Mouse (Mus musculus) limb, embryonic 14.5 days (tissue): ENCODE measurements around the gene Chst14. TPM values are rescaled to one million over a fixed set of nuclear protein-coding genes. Genes with fewer than 3 reads are reported as not detected.
A peak's percentile ranks its signal among the peaks of the same experiment; 100 is the strongest.

Experiments used
- ATAC-seq: fragments of 200-750 bp; cut with Nextera tagmentation; 2 replicates; pipeline ENCODE4 v1.8.0; 2017; ENCODE audit warnings: low read depth, moderate number of reproducible peaks, moderate TSS enrichment; ENCODE audit not compliant: low FRiP score
- DNase-seq: peaks from one replicate; pipeline ENCODE4 v3.0.0-alpha.2; 2015; ENCODE audit warnings: low spot score
- H3K27ac ChIP-seq: fragments of 300-500 bp; sonication (generic); replicated peaks from 2 replicates; pipeline ENCODE4 v1.5.1; 2014; ENCODE audit warnings: low read depth, mild to moderate bottlenecking, low read length, moderate library complexity, mixed read lengths
- H3K27me3 ChIP-seq: fragments of 300-500 bp; sonication (generic); 2 replicates; pipeline ENCODE4 v1.6.1; 2014; ENCODE audit warnings: low read length, mixed read lengths; ENCODE audit not compliant: control insufficient read depth, insufficient read depth
- H3K36me3 ChIP-seq: fragments of 300-500 bp; sonication (generic); 2 replicates; pipeline ENCODE4 v1.6.1; 2014; ENCODE audit warnings: mild to moderate bottlenecking, low read length, moderate library complexity, mixed read lengths; ENCODE audit not compliant: control insufficient read depth, insufficient read depth
- H3K4me1 ChIP-seq: fragments of 300-500 bp; sonication (generic); 2 replicates; pipeline ENCODE4 v1.6.1; 2014; ENCODE audit warnings: antibody characterized with exemption, low read length, mixed read lengths; ENCODE audit not compliant: control insufficient read depth, insufficient read depth
- H3K4me2 ChIP-seq: fragments of 300-500 bp; sonication (generic); replicated peaks from 2 replicates; pipeline ENCODE4 v1.6.1; 2014; ENCODE audit warnings: low read depth, mild to moderate bottlenecking, low read length, moderate library complexity; ENCODE audit not compliant: severe bottlenecking
- H3K4me3 ChIP-seq: fragments of 300-500 bp; sonication (generic); replicated peaks from 2 replicates; pipeline ENCODE4 v1.5.1; 2014; ENCODE audit warnings: low read length
- H3K9ac ChIP-seq: fragments of 300-500 bp; sonication (generic); 2 replicates; pipeline ENCODE4 v1.6.1; 2014; ENCODE audit warnings: mild to moderate bottlenecking, low read depth, low read length, moderate library complexity; ENCODE audit not compliant: severe bottlenecking
- H3K9me3 ChIP-seq: fragments of 300-500 bp; sonication (generic); 2 replicates; pipeline ENCODE4 v1.6.1; 2016; ENCODE audit warnings: low read length; ENCODE audit not compliant: control insufficient read depth
- POLR2A ChIP-seq: fragments of 200-500 bp; IDR thresholded peaks from 2 replicates; pipeline ENCODE4 v1.8.0; 2012; ENCODE audit warnings: inconsistent platforms, mild to moderate bottlenecking, moderate library complexity, borderline replicate concordance; ENCODE audit not compliant: insufficient read depth, insufficient read length; ENCODE audit errors: extremely low read depth
- WGBS: fragments of 180-500 bp; shearing (Covaris S2); extraction: QIAGEN DNeasy Blood & Tissue Kit; methylation state at CpG from one replicate; pipeline ENCODE4 v1.1.7; 2014; 5-methylcytosine and 5-hydroxymethylcytosine counted together
- polyA plus RNA-seq, 2 experiments: library from polyadenylated mRNA; depleted of rRNA in 1 of 2; stranded (reverse) in 1 of 2; unstranded in 1 of 2; fragments of >200 nt; fragmentation: Nextera tagmentation in 1 of 2; extraction: Ambion mirVana in 1 of 2; gene quantifications; 2 replicates each; pipeline versions ENCODE4 v1.2.1 to v1.2.3; 2012 to 2014

The Chst14 gene
- polyA plus RNA-seq, 2 experiments = 56.6 to 59.5 TPM

DNA sequence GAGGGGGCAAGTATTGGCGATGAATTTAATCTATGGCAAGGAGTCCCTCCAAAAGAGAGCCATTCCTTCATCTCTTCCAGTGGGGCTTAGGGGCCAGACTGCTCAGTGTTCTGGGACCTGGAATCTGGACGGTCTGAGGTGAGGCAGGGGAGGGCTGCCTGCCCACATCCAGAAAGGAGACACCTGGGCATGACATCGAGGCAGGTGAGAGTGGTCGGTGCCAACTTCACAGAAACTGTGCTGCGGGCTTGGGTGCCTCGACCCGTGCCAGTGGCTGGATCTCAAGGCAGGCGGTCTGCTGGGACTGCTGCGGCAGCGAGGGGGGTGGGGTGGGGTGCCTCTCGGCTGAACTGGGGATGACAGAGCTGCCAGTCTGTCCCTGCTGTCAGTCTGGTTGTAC is 28.5 kb upstream of the Chst14 start:
- H3K4me2 ChIP-seq = no peak overlapping the region
- peak overlapping the region; percentile 50; the same call in 1 of the 2 replicates for H3K4me3 ChIP-seq

DNA sequence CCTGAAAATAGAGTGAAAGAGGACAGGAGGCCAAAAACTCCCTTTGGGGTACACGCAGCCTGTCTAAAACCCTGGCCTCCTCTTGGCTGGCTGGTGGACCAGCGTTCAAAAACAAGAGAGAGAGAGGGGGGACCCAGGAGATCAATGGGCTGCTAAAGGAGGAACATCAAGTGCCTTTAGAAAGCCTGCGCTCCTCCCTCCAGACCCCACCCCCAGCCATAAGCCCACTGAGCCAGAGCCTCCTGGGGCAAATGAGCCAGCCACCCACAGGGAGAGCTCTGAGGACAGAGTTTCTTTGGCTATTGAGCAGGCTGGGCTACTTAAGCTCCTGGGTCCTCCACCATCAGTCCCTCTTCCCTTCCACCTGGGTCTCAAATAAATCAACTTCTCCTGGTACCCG is 27.5 kb upstream of the Chst14 start:
- H3K4me3 ChIP-seq = no peak overlapping the region
- H3K27me3 ChIP-seq = peaks cover 60% of the 10 kb centered on the region
- H3K4me1 ChIP-seq = peaks cover 41% of the 10 kb centered on the region
- no peak overlapping the region for H3K4me2 ChIP-seq
- no peak for TF ChIP-seq POLR2A
- DNase-seq = no peak
- no peak for ATAC-seq
- H3K9me3 ChIP-seq = no peaks in the 10 kb centered on the region
- WGBS = 18% methylated on average over 4 of the region's 4 CpGs
- no peak overlapping the region for H3K9ac ChIP-seq
- no peak overlapping the region for H3K27ac ChIP-seq
- no peaks in the 10 kb centered on the region for H3K36me3 ChIP-seq

More for the DNA sequence above, 28.5 kb upstream of the Chst14 start:
- no peak for TF ChIP-seq POLR2A
- H3K27me3 ChIP-seq = peaks cover 60% of the 10 kb centered on the region
- H3K4me1 ChIP-seq = peaks cover 35% of the 10 kb centered on the region
- H3K9me3 ChIP-seq = no peaks in the 10 kb centered on the region
- H3K27ac ChIP-seq = no peak overlapping the region
- DNase-seq = no peak
- no peak for ATAC-seq
- WGBS = 1% methylated on average over 11 of the region's 11 CpGs
- H3K36me3 ChIP-seq = no peaks in the 10 kb centered on the region
- no peak overlapping the region for H3K9ac ChIP-seq

DNA sequence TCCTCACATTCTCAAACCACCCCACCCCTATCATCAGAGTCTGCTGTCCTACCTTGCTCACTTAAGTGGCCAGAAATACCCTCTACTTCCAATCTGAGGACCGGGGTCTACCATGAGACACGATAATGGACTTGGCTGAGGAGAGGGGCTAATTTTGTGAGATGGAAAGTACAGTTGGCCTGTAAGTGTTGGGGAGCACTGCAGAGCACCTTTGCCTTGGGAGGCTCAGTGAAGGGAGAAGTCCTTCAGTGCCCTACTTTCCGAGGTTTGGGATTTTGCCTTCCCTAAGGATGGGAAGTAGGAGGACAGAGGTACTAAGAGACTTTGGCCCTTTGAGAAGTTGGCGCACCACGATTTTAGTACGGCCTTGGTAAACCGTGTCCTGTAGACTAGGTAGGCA is 27.0 kb upstream of the Chst14 start:
- 21% methylated on average over 7 of the region's 7 CpGs for WGBS
- peaks cover 60% of the 10 kb centered on the region for H3K27me3 ChIP-seq
- H3K27ac ChIP-seq = no peak overlapping the region
- no peaks in the 10 kb centered on the region for H3K36me3 ChIP-seq
- no peak for TF ChIP-seq POLR2A
- no peak overlapping the region for H3K4me3 ChIP-seq
- H3K9me3 ChIP-seq = no peaks in the 10 kb centered on the region
- H3K9ac ChIP-seq = no peak overlapping the region
- no peak for ATAC-seq
- no peak for DNase-seq
- H3K4me2 ChIP-seq = no peak overlapping the region
- H3K4me1 ChIP-seq = peaks cover 41% of the 10 kb centered on the region

DNA sequence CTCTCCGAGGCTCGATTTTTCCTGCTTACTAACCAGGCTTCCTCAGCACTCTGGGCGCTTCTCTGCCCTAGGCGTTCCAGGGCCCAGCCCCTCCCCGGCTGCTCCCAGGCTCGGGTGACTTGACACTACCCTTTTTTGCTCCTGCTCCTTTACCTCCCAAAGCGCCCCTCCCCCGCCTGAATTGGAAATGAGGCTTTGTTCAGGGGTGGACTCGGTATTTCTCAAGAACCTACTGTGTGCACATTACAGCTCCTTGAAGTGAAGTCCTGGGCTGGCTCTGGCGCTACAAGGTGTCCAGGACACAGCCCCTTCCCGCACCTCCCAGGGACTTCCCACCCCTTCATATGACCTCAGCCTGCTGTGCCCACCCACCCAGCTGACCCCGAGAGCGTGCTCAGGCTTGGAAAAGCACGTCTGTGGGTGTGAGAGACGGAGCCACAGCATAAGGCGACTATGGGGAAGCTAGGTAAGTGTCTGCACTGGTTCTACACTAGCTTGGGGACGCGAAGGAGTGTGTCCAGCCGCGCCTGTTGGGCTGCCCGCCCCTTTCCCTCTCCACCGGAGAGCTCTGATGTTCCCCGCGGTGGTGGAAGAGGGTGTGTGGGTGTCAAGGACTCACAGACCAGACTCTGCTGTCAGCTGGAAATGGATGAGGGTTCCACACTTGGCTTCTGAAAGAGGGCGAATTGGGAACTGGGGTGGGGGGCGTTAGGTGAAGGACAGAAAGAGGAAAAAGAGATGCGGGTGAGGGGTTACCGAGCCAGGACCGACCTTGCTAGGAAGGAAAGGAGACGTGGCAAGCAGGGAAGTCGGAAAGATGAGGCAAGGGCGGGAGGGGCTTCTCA is 26.1 kb upstream of the Chst14 start, which contains the start of gene Bahd1:
Bahd1 (plus strand) TSS at position 397 of the 845 bp plus-strand sequence.
- 1% methylated on average over 32 of the region's 32 CpGs for WGBS
- no peak for TF ChIP-seq POLR2A

DNA sequence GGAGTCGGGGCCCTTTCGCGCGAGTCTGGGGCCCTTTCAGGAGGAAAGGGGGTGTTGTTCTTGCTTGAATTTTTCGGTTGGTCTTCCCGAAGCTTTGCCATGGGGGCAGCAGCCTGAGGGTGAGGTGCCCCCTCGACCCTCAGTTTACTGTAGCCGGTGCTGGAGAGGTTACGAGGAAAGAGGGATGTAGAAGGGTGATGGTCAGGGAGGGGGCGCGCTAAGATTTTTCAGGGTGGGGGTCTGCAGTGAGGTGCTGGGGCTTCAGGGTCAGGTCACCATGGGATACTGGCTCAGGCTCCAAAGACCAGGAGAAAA is 25.5 kb upstream of the Chst14 start:
- no peaks in the 10 kb centered on the region for H3K9me3 ChIP-seq
- H3K36me3 ChIP-seq = no peaks in the 10 kb centered on the region
- H3K4me3 ChIP-seq = peak overlapping the region; percentile 83
- 2% methylated on average over 11 of the region's 11 CpGs for WGBS
- H3K27ac ChIP-seq = no peak overlapping the region
- TF ChIP-seq POLR2A = no peak
- no peak for DNase-seq
- peaks cover 50% of the 10 kb centered on the region for H3K27me3 ChIP-seq
- ATAC-seq = no peak
- H3K4me1 ChIP-seq = peaks cover 41% of the 10 kb centered on the region
- peak overlapping the region; percentile 47 for H3K9ac ChIP-seq
- peak overlapping the region; percentile 99 for H3K4me2 ChIP-seq

More for the DNA sequence above, 26.1 kb upstream of the Chst14 start, which contains the start of gene Bahd1:
- ATAC-seq (no peak), DNase-seq (no peak)
- Histone ChIP-seq H3K4me1 (peaks cover 41% of the 10 kb centered on the region), H3K9ac (peak within 1 kb of the TSS; percentile 47), H3K27me3 (peaks cover 55% of the 10 kb centered on the region), H3K36me3 (no peaks in the 10 kb centered on the region), H3K4me2 (peak within 1 kb of the TSS; percentile 99), H3K4me3 (peak within 1 kb of the TSS; percentile 83), H3K9me3 (no peaks in the 10 kb centered on the region), H3K27ac (no peak within 1 kb of the TSS)
